Mouse (Mus musculus) kidney, postnatal 14 days (tissue): ENCODE results near the gene Egr2.
A peak's percentile ranks its signal among the peaks of the same experiment; 100 is the strongest.

Source experiments
- DNase-seq: peaks from one replicate; pipeline ENCODE4 v3.0.0; 2022; ENCODE audit warnings: mixed read lengths

Egr2 gene

GRCm38 (mm10) chr10:67538585-67539400, 3.5 kb downstream of the Egr2 start:
- no peak for DNase-seq

DNA sequence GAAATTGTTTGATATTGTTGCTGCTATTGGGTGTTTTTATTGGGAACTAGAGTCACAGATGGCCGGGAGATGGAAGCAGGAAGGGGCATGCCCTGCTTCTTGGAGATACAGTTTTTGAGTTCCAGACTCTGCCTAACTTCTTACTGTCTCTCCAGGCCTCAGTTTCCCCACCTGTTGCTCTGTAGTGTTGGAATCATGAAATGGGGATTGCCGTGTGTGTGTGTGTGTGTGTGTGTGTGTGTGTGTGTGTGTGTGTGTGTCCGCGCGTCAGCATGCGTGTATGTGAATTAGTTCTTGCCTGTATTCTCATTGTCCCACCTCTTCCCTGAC, 4.1 kb downstream of the Egr2 start:
- no peak for DNase-seq

- DNase-seq, result no peak
Measured at GRCm38 (mm10) chr10:67540591-67540990, 5.3 kb downstream of the Egr2 start.

DNA sequence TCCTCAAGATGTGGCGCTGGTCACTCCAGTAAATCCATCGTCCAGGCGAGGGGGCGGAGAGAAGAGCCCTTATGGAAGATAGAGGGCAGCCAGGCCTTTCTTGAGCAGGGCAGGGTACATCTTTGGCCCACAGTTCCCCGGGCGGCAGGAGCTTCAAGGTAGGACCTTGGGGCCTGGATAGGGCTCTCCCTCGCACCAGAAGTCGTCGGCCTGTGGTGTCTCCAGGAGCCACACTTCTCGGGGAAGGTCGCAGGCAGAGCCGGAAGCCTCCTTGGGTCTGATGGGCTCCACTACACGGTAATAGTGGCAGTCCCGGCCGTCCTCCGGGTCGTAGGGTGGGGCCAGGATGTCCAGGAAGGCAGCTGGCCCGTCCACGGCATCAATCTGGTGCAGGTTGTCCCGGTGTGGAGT, 12.6 kb downstream of the Egr2 start:
- peak; percentile 26 for DNase-seq

- no peak for DNase-seq
Measured at GRCm38 (mm10) chr10:67548261-67548854, 13.1 kb downstream of the Egr2 start.

GRCm38 (mm10) chr10:67548877-67549731, 13.8 kb downstream of the Egr2 start, which contains the start of gene Ado:
Ado (minus strand) TSS chr10:67548955.
- peak; percentile 92 for DNase-seq

- no peak for DNase-seq
Measured at GRCm38 (mm10) chr10:67558053-67558452, 22.8 kb downstream of the Egr2 start.

- DNase-seq, result no peak
Measured at GRCm38 (mm10) chr10:67559765-67560394, 24.6 kb downstream of the Egr2 start.

DNA sequence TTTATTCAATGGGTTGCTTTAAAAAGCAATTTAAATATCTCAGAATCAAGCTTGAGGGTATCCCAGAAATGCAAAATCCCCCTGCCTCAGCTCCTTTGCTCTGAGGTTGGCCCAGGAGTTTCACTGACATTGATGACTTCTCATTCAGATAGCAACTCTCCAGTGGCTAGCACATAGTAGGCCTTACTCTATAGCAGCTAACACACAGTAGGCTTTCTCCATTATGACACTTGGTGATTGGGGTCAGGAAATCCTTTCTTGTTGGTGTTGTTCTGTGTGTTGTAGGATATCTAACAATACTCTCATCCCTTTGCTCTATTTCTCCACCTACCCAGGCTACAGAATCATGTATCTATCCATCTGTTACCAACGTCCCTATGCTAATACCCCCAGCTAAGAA, 25.9 kb downstream of the Egr2 start:
- no peak for DNase-seq

DNA sequence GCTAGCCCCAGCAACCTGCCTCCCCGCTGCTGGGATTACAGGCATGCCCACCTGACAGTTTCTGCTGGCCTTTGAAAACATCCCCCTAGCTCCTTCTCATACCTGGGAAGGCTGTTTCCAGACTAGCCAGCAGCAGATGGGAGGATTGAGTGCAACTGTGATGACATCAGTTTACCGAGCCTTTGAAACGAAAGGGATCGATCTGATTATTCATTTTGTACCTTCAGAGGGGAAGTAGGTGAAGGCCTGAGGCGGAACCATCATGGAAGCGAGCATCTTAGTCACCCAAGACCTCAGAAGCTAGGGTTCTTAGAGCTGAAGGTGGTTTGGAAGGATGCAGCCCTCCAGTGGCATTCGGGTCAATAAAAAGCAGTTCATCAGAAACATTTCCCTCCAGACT, 29.2 kb downstream of the Egr2 start:
- DNase-seq, result no peak

DNA sequence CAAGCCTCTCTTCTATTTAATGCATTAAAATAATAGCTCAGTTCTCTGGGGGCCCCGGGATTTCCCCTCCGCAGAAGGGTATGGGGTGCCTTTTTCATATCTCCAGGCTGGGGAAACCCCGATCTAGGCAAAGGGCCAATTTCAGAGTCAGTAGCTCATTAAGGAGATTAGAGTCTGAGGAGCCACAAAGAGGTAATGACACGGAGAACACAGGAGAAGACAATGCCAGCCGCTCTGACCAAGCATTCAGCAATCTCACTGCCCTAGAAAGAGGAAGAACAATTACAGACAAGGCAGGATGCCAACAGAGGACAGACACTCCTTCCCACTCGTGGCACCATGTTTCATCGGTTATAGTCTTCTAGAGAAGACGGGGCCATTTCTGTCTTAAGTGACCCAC, 30.8 kb downstream of the Egr2 start:
- no peak for DNase-seq

- no peak for DNase-seq
Measured at GRCm38 (mm10) chr10:67569539-67569938, 34.3 kb downstream of the Egr2 start.

DNA sequence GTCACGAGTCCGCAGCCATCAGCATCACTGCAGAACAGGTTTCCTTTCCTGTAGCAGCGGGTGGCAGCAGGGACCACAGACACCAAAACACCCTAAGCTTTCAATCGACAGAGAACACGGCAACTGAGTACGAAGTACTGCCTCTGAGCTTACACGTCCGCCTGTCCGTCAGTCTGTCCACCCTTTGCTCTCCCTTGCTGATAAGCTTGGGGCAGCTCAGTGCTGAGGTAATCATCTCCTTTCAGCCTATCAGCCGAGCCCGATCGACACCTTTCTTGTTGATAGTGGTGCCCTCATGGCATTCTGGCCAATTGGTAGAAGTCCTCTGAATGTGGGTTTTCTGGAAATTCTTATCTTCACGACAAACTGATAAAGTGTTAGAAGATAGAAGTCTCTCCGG, 36.2 kb downstream of the Egr2 start:
- DNase-seq, result no peak

- DNase-seq, result no peak
Measured at GRCm38 (mm10) chr10:67573310-67573709, 38.0 kb downstream of the Egr2 start.

- no peak for DNase-seq
Measured at GRCm38 (mm10) chr10:67579830-67580229, 44.6 kb downstream of the Egr2 start.

- no peak for DNase-seq
Measured at GRCm38 (mm10) chr10:67581698-67582285, 46.5 kb downstream of the Egr2 start.

DNA sequence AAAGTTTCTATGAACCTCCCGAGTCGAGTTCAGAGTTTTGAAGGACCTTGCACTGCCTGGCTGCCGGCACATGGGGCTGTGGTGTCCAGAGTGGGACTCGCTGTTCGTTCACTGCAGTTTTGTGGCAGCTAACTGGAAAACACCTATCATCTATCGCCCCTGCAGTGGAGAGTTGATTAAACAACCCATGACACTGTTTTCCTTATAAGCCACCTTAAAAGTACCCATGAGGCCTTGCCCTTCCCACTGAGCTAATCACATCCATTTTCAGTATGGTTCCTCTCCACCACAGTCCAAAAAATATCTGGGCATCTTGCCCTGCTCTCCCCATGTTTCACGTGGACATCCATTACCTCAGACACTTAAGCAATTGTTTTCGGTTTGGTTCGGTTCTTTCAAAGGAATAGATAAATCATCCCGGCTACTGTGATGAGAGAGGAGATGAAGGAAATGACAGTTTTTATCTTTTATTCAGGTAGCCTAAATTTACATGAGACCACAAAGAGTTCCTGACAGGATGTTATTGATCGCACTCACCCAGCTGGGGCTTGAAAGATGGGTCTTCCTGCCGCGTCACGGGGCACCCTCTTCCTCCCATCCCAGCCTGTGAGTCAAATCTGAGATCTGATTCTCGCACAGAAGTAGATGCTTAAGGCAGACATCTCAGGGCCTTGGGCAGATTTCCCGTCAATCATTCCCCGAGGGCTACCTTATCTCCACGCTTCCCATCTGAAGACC, 50.8 kb downstream of the Egr2 start:
- no peak for DNase-seq
